Mouse (Mus musculus) adrenal gland, postnatal 14 days (tissue): ENCODE measurements around the gene Slc25a38. TPM values are rescaled to one million over a fixed set of nuclear protein-coding genes. Genes with fewer than 3 reads are reported as not detected.

Source experiments
- DNase-seq: peaks from one replicate; pipeline ENCODE4 v3.0.0; 2021; ENCODE audit warnings: mixed read lengths
- total RNA-seq: library from RNA; stranded (reverse); gene quantifications from 2 replicates; pipeline ENCODE4 v1.2.3, GENCODE M21; 2021

Gene Slc25a38
- total RNA-seq, 1 experiment from 2014 or later: 22.6 TPM

GRCm38 (mm10) chr9:120144474-120144873, 34.3 kb downstream of the Slc25a38 start:
- DNase-seq: no peak

- no peak for DNase-seq
Measured at GRCm38 (mm10) chr9:120149222-120149828, 39.2 kb downstream of the Slc25a38 start, which contains the start of gene Mobp. TSS of gene Mobp (plus strand) at chr9:120149707.

- no peak for DNase-seq
Measured at GRCm38 (mm10) chr9:120151152-120151551, 41.0 kb downstream of the Slc25a38 start.

GRCm38 (mm10) chr9:120151906-120152399, 41.8 kb downstream of the Slc25a38 start:
- no peak for DNase-seq

GRCm38 (mm10) chr9:120158047-120158446, 47.9 kb downstream of the Slc25a38 start:
- DNase-seq: no peak

GRCm38 (mm10) chr9:120163862-120164261, 53.7 kb downstream of the Slc25a38 start:
- no peak for DNase-seq

- no peak for DNase-seq
Measured at GRCm38 (mm10) chr9:120167826-120168225, 57.7 kb downstream of the Slc25a38 start.

- peak; percentile 82 for DNase-seq
Measured at GRCm38 (mm10) chr9:120171295-120171694, 61.1 kb downstream of the Slc25a38 start.

Other genes with a start within 250 kb of the Slc25a38 start
- gene Wdr48, start 215.5 kb upstream of the Slc25a38 start, total RNA-seq: 40.1 and 49.9 TPM in 2 replicates
- gene Gorasp1, start 172.8 kb upstream of the Slc25a38 start, total RNA-seq: 17.0 and 22.3 TPM in 2 replicates
- gene Ttc21a, start 172.8 kb upstream of the Slc25a38 start, total RNA-seq: 0.11 TPM in 2 replicates
- gene Csrnp1, start 125.7 kb upstream of the Slc25a38 start, total RNA-seq: 17.8 and 24.5 TPM in 2 replicates
- 0.22 and 0.30 TPM in 2 replicates for gene Xirp1, start 86.8 kb upstream of the Slc25a38 start, total RNA-seq
- gene Cx3cr1, start 40.5 kb upstream of the Slc25a38 start, total RNA-seq: 2.4 and 3.8 TPM in 2 replicates
- gene Ccr8, start 18.3 kb upstream of the Slc25a38 start, total RNA-seq: 0.41 TPM in 1 of 2 replicates, not detected in the other
- 729 and 883 TPM in 2 replicates for gene Rpsa, start 17.3 kb downstream of the Slc25a38 start, total RNA-seq
- 0.15 TPM in 1 of 2 replicates, not detected in the other for gene Mobp, start 39.3 kb downstream of the Slc25a38 start, total RNA-seq
- gene Myrip, start 191.1 kb downstream of the Slc25a38 start, total RNA-seq: 5.7 and 13.3 TPM in 2 replicates